Mouse (Mus musculus): ENCODE measurements at regions not wholly inside any gene's neighbourhood (a gene's known extent, or its start where the extent isn't known, plus 50 kb on each side); places are given as distances from the start of the nearest gene placed in this dataset.

DNA sequence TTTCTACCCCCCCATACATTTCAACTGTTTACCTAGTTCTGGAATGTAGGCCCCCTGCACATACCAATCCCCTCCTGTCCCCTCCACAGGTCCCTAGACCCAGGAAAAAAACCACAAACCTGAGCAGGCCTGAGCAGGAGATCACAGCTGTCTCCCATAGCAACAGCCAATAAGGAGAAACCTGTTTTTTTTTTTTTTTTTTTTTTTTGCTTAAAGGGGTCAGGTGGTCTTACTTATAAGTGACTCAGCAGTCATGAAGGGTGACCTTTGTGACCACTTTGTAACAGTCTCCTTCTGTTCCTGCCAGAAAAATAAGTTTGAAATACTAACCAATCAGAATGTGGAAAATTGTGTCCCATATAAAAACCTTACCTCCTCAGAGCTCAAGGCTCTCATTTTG lies 299.9 kb upstream of the Camk1g start:
- TF ChIP-seq TAL1 (conservative IDR thresholded peaks at IDR 0.05; ENCODE audit: low read depth, low read length) (no peak), CTCF (IDR thresholded peaks at IDR 0.05; ENCODE audit: low read depth, low read length) (no peak), POLR2AphosphoS5 (IDR thresholded peaks at IDR 0.05; ENCODE audit: insufficient replicate concordance, low read depth, low read length) (no peak), GATA2 (IDR thresholded peaks at IDR 0.05; ENCODE audit: borderline replicate concordance, low read depth, low read length) (no peak)
